Mouse (Mus musculus): ENCODE measurements around the gene Mrpl58.

GRCm38 (mm10) chr11:115455619-115456018 lies 52.1 kb downstream of the Mrpl58 start:
- peak; percentile 53 for TF ChIP-seq CTCF (IDR thresholded peaks at IDR 0.05; ENCODE audit: low read depth)
- TF ChIP-seq EP300 (IDR thresholded peaks at IDR 0.05; ENCODE audit: low read depth) = no peak

Measured in liver, embryonic 14.5 days (tissue).